Mouse (Mus musculus): ENCODE data around the gene Dock9. TPM values are rescaled to one million over a fixed set of nuclear protein-coding genes. Genes with fewer than 3 reads are reported as not detected.

Dock9 gene
- total and polyA plus RNA-seq, 3 experiments = 9.3 to 12.2 (median 10.3) TPM

DNA sequence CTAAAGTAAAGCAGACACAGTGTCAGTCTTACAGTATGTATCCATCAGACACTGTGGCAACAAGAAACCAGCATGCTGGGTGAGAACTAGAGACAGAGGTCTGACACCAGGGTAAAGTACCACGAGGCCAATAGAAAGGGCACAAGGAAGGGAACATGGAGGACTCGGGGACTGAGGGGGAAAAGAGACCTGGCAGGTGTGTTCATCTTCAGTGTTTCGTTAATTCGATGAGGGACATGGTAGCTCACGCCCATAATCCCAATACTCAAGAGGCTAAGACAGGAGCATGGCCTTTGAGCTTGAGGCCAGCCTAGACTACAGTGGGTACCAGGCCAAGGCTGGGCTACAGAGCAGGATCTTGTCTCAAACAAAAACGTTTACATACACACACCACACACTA, 9.2 kb downstream of the Dock9 start:
- dilution Hi-C loops (cut with MboI; ENCODE audit: extremely low pct_ligation_motif_present, extremely low pct_unique_long_range_greater_than_20kb, low sequenced_read_pairs) = no loop called here
- no peak overlapping the region for H3K9ac ChIP-seq (ENCODE audit: insufficient read depth, low read depth)
- DNase-seq (ENCODE audit: extremely low read depth) = no peak
- TF ChIP-seq MXI1 (IDR thresholded peaks at IDR 0.05; ENCODE audit: low read depth, low read length) (no peak), NRF1 (IDR thresholded peaks at IDR 0.05; ENCODE audit: low read depth, low read length) (no peak), GABPA (IDR thresholded peaks at IDR 0.05; ENCODE audit: insufficient replicate concordance, low read depth, low read length) (no peak), ZNF384 (IDR thresholded peaks at IDR 0.05; ENCODE audit: low read depth, low read length) (no peak), JUN (IDR thresholded peaks at IDR 0.05; ENCODE audit: insufficient read depth, low read depth, low read length) (no peak), USF1 (IDR thresholded peaks at IDR 0.05; ENCODE audit: low read depth, low read length) (no peak), HCFC1 (IDR thresholded peaks at IDR 0.05; ENCODE audit: low read depth, low read length) (no peak), SMC3 (IDR thresholded peaks at IDR 0.05; ENCODE audit: low read depth, low read length) (no peak), CHD2 (IDR thresholded peaks at IDR 0.05; ENCODE audit: low read length) (no peak), CHD1 (IDR thresholded peaks at IDR 0.05; ENCODE audit: low read depth, low read length) (no peak), CTCF (conservative IDR thresholded peaks at IDR 0.05 in 1 of 2, IDR thresholded peaks at IDR 0.05 in 1 of 2; ENCODE audit: low read depth in 2 of 2, low read length in 2 of 2) (no peak)
- H3K4me3 ChIP-seq (replicated peaks in 1 of 3; ENCODE audit: low read depth in 2 of 3, low read length in 2 of 3, poor library complexity in 1 of 3) = no peak overlapping the region
- no peaks in the 10 kb centered on the region for H3K79me2 ChIP-seq (replicated peaks; ENCODE audit: control insufficient read depth, extremely low read depth, insufficient read depth, poor library complexity, severe bottlenecking)
- H3K27me3 ChIP-seq (replicated peaks) = no peaks in the 10 kb centered on the region
- H3K4me2 ChIP-seq (ENCODE audit: insufficient read depth, low read depth, poor library complexity, severe bottlenecking) = no peak overlapping the region
- in situ Hi-C loops (cut with MboI; ENCODE audit: low pct_ligation_motif_present, low pct_unique_long_range_greater_than_20kb, low sequenced_read_pairs) = no loop called here
- H3K4me1 ChIP-seq (ENCODE audit: control insufficient read depth in 1 of 2, insufficient read depth in 2 of 2) = no peaks in the 10 kb centered on the region; a peak in 1 of 4 replicates
- no peaks in the 10 kb centered on the region for H3K9me3 ChIP-seq (replicated peaks; ENCODE audit: low read length)
- no peak overlapping the region for H3K27ac ChIP-seq (ENCODE audit: insufficient read depth, low read depth)
- peaks cover 5 to 20% of the 10 kb centered on the region in 2 experiments for H3K36me3 ChIP-seq (replicated peaks in 1 of 2; ENCODE audit: control insufficient read depth in 1 of 2, insufficient read depth in 1 of 2, low read length in 1 of 2)

DNA sequence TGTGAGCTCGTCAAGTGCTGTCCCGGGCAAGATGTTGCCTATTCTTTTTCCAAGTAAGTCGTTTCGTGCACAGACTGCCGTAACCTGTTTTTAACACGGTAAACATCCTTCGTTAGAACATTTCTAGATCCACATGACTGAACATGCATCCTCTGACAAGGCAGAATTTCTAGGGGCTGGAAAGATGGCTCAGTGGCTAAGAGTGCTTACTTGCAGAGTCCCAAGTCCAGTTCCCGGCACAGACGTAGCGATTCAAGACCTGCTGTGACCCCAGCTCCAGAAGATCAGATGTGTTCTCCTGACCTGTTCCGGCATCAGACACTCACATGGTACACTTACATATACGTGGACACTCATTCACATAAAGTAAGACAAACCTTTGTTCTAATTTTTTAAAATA, 10.2 kb downstream of the Dock9 start:
- no peak for DNase-seq (ENCODE audit: extremely low read depth)
- Histone ChIP-seq H3K9me3 (replicated peaks; ENCODE audit: low read length) (no peaks in the 10 kb centered on the region), H3K9ac (ENCODE audit: insufficient read depth, low read depth) (no peak overlapping the region), H3K27ac (ENCODE audit: insufficient read depth, low read depth) (no peak overlapping the region), H3K4me1 (ENCODE audit: control insufficient read depth in 1 of 2, insufficient read depth in 2 of 2) (no peaks in the 10 kb centered on the region; a peak in 1 of 4 replicates), H3K79me2 (replicated peaks; ENCODE audit: control insufficient read depth, extremely low read depth, insufficient read depth, poor library complexity, severe bottlenecking) (no peaks in the 10 kb centered on the region), H3K4me2 (ENCODE audit: insufficient read depth, low read depth, poor library complexity, severe bottlenecking) (no peak overlapping the region), H3K36me3 (replicated peaks in 1 of 2; ENCODE audit: control insufficient read depth in 1 of 2, insufficient read depth in 1 of 2, low read length in 1 of 2) (peaks cover 5 to 23% of the 10 kb centered on the region in 2 experiments), H3K27me3 (replicated peaks) (no peaks in the 10 kb centered on the region), H3K4me3 (replicated peaks in 1 of 3; ENCODE audit: low read depth in 2 of 3, low read length in 2 of 3, poor library complexity in 1 of 3) (no peak overlapping the region)
- in situ Hi-C loops (cut with MboI; ENCODE audit: low pct_ligation_motif_present, low pct_unique_long_range_greater_than_20kb, low sequenced_read_pairs) (no loop called here), dilution Hi-C loops (cut with MboI; ENCODE audit: extremely low pct_ligation_motif_present, extremely low pct_unique_long_range_greater_than_20kb, low sequenced_read_pairs) (no loop called here)
- TF ChIP-seq SMC3 (IDR thresholded peaks at IDR 0.05; ENCODE audit: low read depth, low read length) (no peak), ZC3H11A (IDR thresholded peaks at IDR 0.05; ENCODE audit: low read depth, low read length) (no peak), NRF1 (IDR thresholded peaks at IDR 0.05; ENCODE audit: low read depth, low read length) (no peak), MAX (IDR thresholded peaks at IDR 0.05; ENCODE audit: low read length) (no peak), MAZ (IDR thresholded peaks at IDR 0.05; ENCODE audit: low read depth, low read length) (no peak), ZKSCAN1 (IDR thresholded peaks at IDR 0.05; ENCODE audit: borderline replicate concordance, low read depth, low read length) (no peak), TCF12 (IDR thresholded peaks at IDR 0.05; ENCODE audit: low read depth, low read length) (no peak), RAD21 (IDR thresholded peaks at IDR 0.05; ENCODE audit: low read depth, low read length) (no peak), UBTF (IDR thresholded peaks at IDR 0.05; ENCODE audit: low read depth, low read length) (no peak), CHD1 (IDR thresholded peaks at IDR 0.05; ENCODE audit: low read depth, low read length) (no peak), HCFC1 (IDR thresholded peaks at IDR 0.05; ENCODE audit: low read depth, low read length) (no peak), CHD2 (IDR thresholded peaks at IDR 0.05; ENCODE audit: low read length) (no peak), ZMIZ1 (IDR thresholded peaks at IDR 0.05; ENCODE audit: low read depth, low read length) (no peak), CTCF (conservative IDR thresholded peaks at IDR 0.05 in 1 of 2, IDR thresholded peaks at IDR 0.05 in 1 of 2; ENCODE audit: low read depth in 2 of 2, low read length in 2 of 2) (no peak), MXI1 (IDR thresholded peaks at IDR 0.05; ENCODE audit: low read depth, low read length) (no peak), EP300 (IDR thresholded peaks at IDR 0.05; ENCODE audit: low read length) (no peak), BHLHE40 (IDR thresholded peaks at IDR 0.05; ENCODE audit: low read depth, low read length) (no peak), MAFK (IDR thresholded peaks at IDR 0.05; ENCODE audit: insufficient replicate concordance, low read length) (no peak)

All from CH12.LX (cell line).